Mouse (Mus musculus): ENCODE results near the gene Serinc2.

- TF ChIP-seq EP300 (IDR thresholded peaks at IDR 0.05; ENCODE audit: low read depth) (no peak), CTCF (IDR thresholded peaks at IDR 0.05; ENCODE audit: low read depth) (no peak)
These were observed 28.8 kb upstream of the Serinc2 start for GRCm38 (mm10) chr4:130307851-130308230.
